Mouse (Mus musculus): ENCODE measurements around the gene Rnf26. TPM values are rescaled to one million over a fixed set of nuclear protein-coding genes. Genes with fewer than 3 reads are reported as not detected.

Gene Rnf26
- total RNA-seq, 2 experiments from 2014 or later, result 3.0 to 3.1 TPM

- no peak for TF ChIP-seq CTCF (IDR thresholded peaks at IDR 0.05)
- no peak for DNase-seq
- Histone ChIP-seq H3K27ac (peak overlapping the region; percentile 97), H3K4me3 (peak overlapping the region; percentile 76)
- intact Hi-C loops (cut with DNase I), result no loop called here
Measured at GRCm38 (mm10) chr9:44075996-44076763, 37.1 kb downstream of the Rnf26 start.

- no peak for TF ChIP-seq CTCF (IDR thresholded peaks at IDR 0.05)
- Histone ChIP-seq H3K27ac (peak overlapping the region; percentile 97), H3K4me3 (peak overlapping the region; percentile 76)
- DNase-seq, result peak; percentile 47
- intact Hi-C loops (cut with DNase I), result no loop called here
Measured at GRCm38 (mm10) chr9:44075276-44075995, 37.9 kb downstream of the Rnf26 start.

- DNase-seq, result peak; percentile 72
- intact Hi-C loops (cut with DNase I), result no loop called here
- Histone ChIP-seq H3K27ac (peak overlapping the region; percentile 97), H3K4me3 (peak overlapping the region; percentile 76)
- peak; percentile 77 for TF ChIP-seq CTCF (IDR thresholded peaks at IDR 0.05)
Measured at GRCm38 (mm10) chr9:44074395-44075275, 38.7 kb downstream of the Rnf26 start.

DNA sequence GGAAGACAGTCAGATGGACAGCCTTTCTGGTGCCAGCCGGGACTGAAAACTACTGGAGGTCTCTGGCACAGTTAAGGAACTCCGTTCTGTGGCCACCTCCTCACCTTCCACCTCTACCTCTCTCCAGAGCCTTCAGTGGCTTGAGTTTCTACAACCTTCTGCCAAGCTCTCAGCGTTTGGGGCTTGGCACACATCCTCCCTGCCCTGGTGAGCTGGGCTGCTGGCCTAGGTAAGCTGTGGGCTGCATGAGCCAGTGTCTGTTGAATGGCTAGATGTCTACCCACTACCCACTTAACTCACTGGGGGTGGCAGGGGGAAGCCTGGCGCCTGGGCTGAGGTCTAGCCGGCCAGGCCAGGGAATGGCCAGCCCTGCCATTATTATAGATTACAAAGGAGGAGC lies 40.2 kb downstream of the Rnf26 start:
- intact Hi-C loops (cut with DNase I), result loop anchor here (2.0 kb wide), 1 partner anchor 14 kb away; no protein-coding TSS in a partner anchor
- H3K4me3 ChIP-seq, result peak overlapping the region; percentile 76
- DNase-seq, result peak; percentile 80
- TF ChIP-seq CTCF (IDR thresholded peaks at IDR 0.05), result no peak
- peak overlapping the region; percentile 97 for H3K27ac ChIP-seq

DNA sequence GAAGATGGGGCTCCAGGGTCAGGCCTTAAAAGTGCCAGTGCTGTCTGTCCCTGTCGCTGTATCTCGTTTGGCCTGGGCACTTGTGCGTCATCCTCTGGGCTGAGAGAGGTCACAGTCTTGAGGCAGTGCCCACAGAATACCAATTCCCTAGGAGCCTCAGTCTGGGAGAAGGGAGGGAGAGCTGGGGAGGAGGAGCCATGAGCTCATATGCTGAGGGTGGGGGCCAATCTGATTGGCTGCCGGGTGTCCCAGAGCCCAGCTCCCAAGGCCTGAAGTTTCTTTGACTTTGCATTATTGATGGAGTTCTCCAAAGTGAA lies 40.8 kb downstream of the Rnf26 start:
- intact Hi-C loops (cut with DNase I), result loop anchor here (2.0 kb wide), 1 partner anchor 14 kb away; no protein-coding TSS in a partner anchor
- peak; percentile 89 for DNase-seq
- no peak for TF ChIP-seq CTCF (IDR thresholded peaks at IDR 0.05)
- Histone ChIP-seq H3K27ac (peak overlapping the region; percentile 97), H3K4me3 (peak overlapping the region; percentile 76)

DNA sequence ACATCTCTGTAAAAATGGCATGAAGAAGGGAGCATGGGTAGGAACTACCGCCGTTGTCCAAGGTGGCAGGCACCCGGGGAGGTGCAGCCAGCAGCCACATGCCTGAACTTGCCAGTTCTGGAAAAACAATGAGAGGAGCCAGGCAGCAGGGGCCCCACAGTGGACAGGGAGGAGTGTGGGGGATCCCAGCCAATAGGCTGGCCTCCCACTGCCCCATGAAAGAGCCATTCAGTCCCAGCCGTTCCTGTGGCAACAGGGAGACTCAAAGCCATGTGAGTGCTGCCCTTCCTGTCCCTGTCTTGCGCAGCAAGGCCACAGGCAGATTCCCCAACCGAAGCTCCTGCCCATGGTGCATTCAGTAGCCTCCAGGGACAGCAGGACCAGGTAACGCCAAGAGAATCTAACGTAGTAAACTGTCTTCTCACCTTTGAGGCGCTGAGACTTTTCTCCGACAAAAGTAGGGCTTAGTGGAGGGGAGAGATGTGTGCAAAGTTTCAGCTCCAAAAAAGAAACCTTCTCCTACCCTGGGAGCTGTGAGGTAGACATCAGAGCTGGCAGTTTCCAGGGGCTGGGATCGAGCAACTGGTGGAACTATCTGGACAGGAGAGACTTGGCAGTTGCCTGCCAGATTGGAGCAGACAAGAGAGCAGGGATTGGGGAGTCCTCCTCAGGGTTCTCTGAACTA lies 41.3 kb downstream of the Rnf26 start:
- intact Hi-C loops (cut with DNase I), result loop anchor here (2.0 kb wide), 1 partner anchor 15 kb away; no protein-coding TSS in a partner anchor
- peak overlapping the region; percentile 76 for H3K4me3 ChIP-seq
- TF ChIP-seq CTCF (IDR thresholded peaks at IDR 0.05), result no peak
- peak overlapping the region; percentile 97 for H3K27ac ChIP-seq
- DNase-seq, result peak; percentile 63

- Histone ChIP-seq H3K27ac (peak overlapping the region; percentile 97), H3K4me3 (peak overlapping the region; percentile 76)
- TF ChIP-seq CTCF (IDR thresholded peaks at IDR 0.05), result no peak
- intact Hi-C loops (cut with DNase I), result no loop called here
- DNase-seq, result peak; percentile 76
Measured at GRCm38 (mm10) chr9:44070844-44071231, 42.5 kb downstream of the Rnf26 start.

- intact Hi-C loops (cut with DNase I), result no loop called here
- peak overlapping the region; percentile 76 for H3K4me3 ChIP-seq
- TF ChIP-seq CTCF (IDR thresholded peaks at IDR 0.05), result no peak
- peak; percentile 65 for DNase-seq
- H3K27ac ChIP-seq, result peak overlapping the region; percentile 97
Measured at GRCm38 (mm10) chr9:44070113-44070843, 43.0 kb downstream of the Rnf26 start.

- peak; percentile 75 for DNase-seq
- peak overlapping the region; percentile 76 for H3K4me3 ChIP-seq
- TF ChIP-seq CTCF (IDR thresholded peaks at IDR 0.05), result no peak
- intact Hi-C loops (cut with DNase I), result no loop called here
- peak overlapping the region; percentile 97 for H3K27ac ChIP-seq
Measured at GRCm38 (mm10) chr9:44069252-44069651, 44.1 kb downstream of the Rnf26 start.

- no peak for TF ChIP-seq CTCF (IDR thresholded peaks at IDR 0.05)
- intact Hi-C loops (cut with DNase I), result loop anchor here (2.0 kb wide), 1 partner anchor 83 kb away; no protein-coding TSS in a partner anchor
- peak; percentile 53 for DNase-seq
- Histone ChIP-seq H3K27ac (peak overlapping the region; percentile 97), H3K4me3 (peak overlapping the region; percentile 76)
Measured at GRCm38 (mm10) chr9:44067960-44068330, 45.4 kb downstream of the Rnf26 start.

- intact Hi-C loops (cut with DNase I), result loop anchor here (2.0 kb wide), 1 partner anchor 83 kb away; no protein-coding TSS in a partner anchor
Measured at GRCm38 (mm10) chr9:44067241-44067959, 45.9 kb downstream of the Rnf26 start.

More at GRCm38 (mm10) chr9:44067241-44067959, 45.9 kb downstream of the Rnf26 start:
- peak overlapping the region; percentile 76 for H3K4me3 ChIP-seq
- DNase-seq, result no peak
- no peak for TF ChIP-seq CTCF (IDR thresholded peaks at IDR 0.05)
- peak overlapping the region; percentile 97 for H3K27ac ChIP-seq
